Mouse (Mus musculus) spleen, postnatal 36 days (tissue): ENCODE measurements around the gene Ube2j1.
A peak's percentile ranks its signal among the peaks of the same experiment; 100 is the strongest.

Source experiments
- DNase-seq, 2 experiments: peaks; one replicate each; pipeline ENCODE4 v3.0.0; 2022; ENCODE audit warnings: low spot score in 2 of 2, mixed read lengths in 1 of 2

The Ube2j1 gene

GRCm38 (mm10) chr4:33071337-33071736, 40.1 kb downstream of the Ube2j1 start:
- DNase-seq = no peak

- peak; percentile 81 for DNase-seq
Observed at GRCm38 (mm10) chr4:33072526-33073161, 41.4 kb downstream of the Ube2j1 start.

GRCm38 (mm10) chr4:33074406-33074805, 43.2 kb downstream of the Ube2j1 start:
- no peak for DNase-seq

- DNase-seq = no peak
Observed at GRCm38 (mm10) chr4:33074851-33075250, 43.6 kb downstream of the Ube2j1 start.

- DNase-seq = no peak
Observed at GRCm38 (mm10) chr4:33075776-33076524, 44.7 kb downstream of the Ube2j1 start.

GRCm38 (mm10) chr4:33077161-33077560, 45.9 kb downstream of the Ube2j1 start:
- DNase-seq = no peak

- no peak for DNase-seq
Observed at GRCm38 (mm10) chr4:33077724-33078123, 46.5 kb downstream of the Ube2j1 start.

GRCm38 (mm10) chr4:33078492-33078891, 47.3 kb downstream of the Ube2j1 start:
- DNase-seq = no peak

- DNase-seq = peak; percentile 37
Observed at GRCm38 (mm10) chr4:33099118-33099694, 68.0 kb downstream of the Ube2j1 start.
